Mouse (Mus musculus) CH12.LX (cell line): ENCODE measurements around the gene Cdh26. TPM values are rescaled to one million over a fixed set of nuclear protein-coding genes. Genes with fewer than 3 reads are reported as not detected.

Experiments used
- DNase-seq: peaks from one replicate; pipeline ENCODE4 v3.0.0-alpha.2; 2013; ENCODE audit errors: extremely low read depth
- H3K27ac ChIP-seq: 2 replicates; pipeline ENCODE4 v1.5.1; 2012; ENCODE audit warnings: low read depth, mild to moderate bottlenecking, control low read depth, moderate library complexity; ENCODE audit not compliant: insufficient read depth
- H3K27me3 ChIP-seq: replicated peaks from 2 replicates; pipeline ENCODE3; 2012; ENCODE audit warnings: inconsistent platforms
- H3K36me3 ChIP-seq, 2 experiments: replicated peaks in 1 of 2; 2 replicates each; pipeline versions ENCODE3 to v1.6.1; 2012; ENCODE audit warnings: inconsistent platforms in 1 of 2, low read length in 1 of 2, mild to moderate bottlenecking in 1 of 2, mixed read lengths in 1 of 2, moderate library complexity in 1 of 2; ENCODE audit not compliant: control insufficient read depth in 1 of 2, insufficient read depth in 1 of 2
- H3K4me1 ChIP-seq, 2 experiments: 2 replicates each; pipeline ENCODE4 v1.6.1; 2012; ENCODE audit warnings: inconsistent platforms in 1 of 2, moderate library complexity in 1 of 2; ENCODE audit not compliant: insufficient read depth in 2 of 2, control insufficient read depth in 1 of 2
- H3K4me2 ChIP-seq: 2 replicates; pipeline ENCODE4 v1.6.1; 2012; ENCODE audit warnings: low read depth, mild to moderate bottlenecking, control low read depth; ENCODE audit not compliant: poor library complexity, insufficient read depth, severe bottlenecking
- H3K4me3 ChIP-seq, 3 experiments: fragments of 150-350 bp in 1 of 3; sonication (generic) in 1 of 3; replicated peaks in 1 of 3; 2 replicates each; pipeline versions ENCODE3 to v1.5.1; 2011 to 2012; ENCODE audit warnings: low read depth in 2 of 3, low read length in 2 of 3, mild to moderate bottlenecking in 2 of 3, moderate library complexity in 2 of 3, control low read depth in 1 of 3, improper control_type of control experiment in 1 of 3, inconsistent platforms in 1 of 3, mixed read lengths in 1 of 3; ENCODE audit not compliant: poor library complexity in 1 of 3
- H3K79me2 ChIP-seq: replicated peaks from 2 replicates; pipeline ENCODE4 v1.6.1; 2012; ENCODE audit warnings: mild to moderate bottlenecking, moderate library complexity; ENCODE audit not compliant: control insufficient read depth, poor library complexity, insufficient read depth, severe bottlenecking; ENCODE audit errors: extremely low read depth
- H3K9ac ChIP-seq: 2 replicates; pipeline ENCODE4 v1.6.1; 2012; ENCODE audit warnings: low read depth, mild to moderate bottlenecking, control low read depth, moderate library complexity; ENCODE audit not compliant: insufficient read depth
- H3K9me3 ChIP-seq: replicated peaks from 2 replicates; pipeline ENCODE3; 2012; ENCODE audit warnings: low read length, inconsistent platforms, mixed read lengths
- CTCF ChIP-seq, 2 experiments: IDR thresholded peaks in 1 of 2; conservative IDR thresholded peaks in 1 of 2; 2 replicates each; pipeline ENCODE4 v1.5.1; 2011 to 2012; ENCODE audit warnings: low read depth in 2 of 2, low read length in 2 of 2, improper control_type of control experiment in 1 of 2, inconsistent platforms in 1 of 2, mild to moderate bottlenecking in 1 of 2, moderate library complexity in 1 of 2
- E2F4 ChIP-seq: IDR thresholded peaks from 2 replicates; pipeline ENCODE4 v1.6.1; 2011; ENCODE audit warnings: low read depth, low read length, improper control_type of control experiment; ENCODE audit not compliant: insufficient replicate concordance
- ELF1 ChIP-seq: IDR thresholded peaks from 2 replicates; pipeline ENCODE4 v1.6.1; 2014; ENCODE audit warnings: low read depth, mild to moderate bottlenecking, inconsistent platforms, low read length, improper control_type of control experiment
- EP300 ChIP-seq: IDR thresholded peaks from 2 replicates; pipeline ENCODE4 v1.6.1; 2011; ENCODE audit warnings: low read length, improper control_type of control experiment
- GABPA ChIP-seq: IDR thresholded peaks from 2 replicates; pipeline ENCODE4 v1.6.1; 2012; ENCODE audit warnings: low read depth, low read length, improper control_type of control experiment, inconsistent platforms; ENCODE audit not compliant: insufficient replicate concordance
- HCFC1 ChIP-seq: IDR thresholded peaks from 2 replicates; pipeline ENCODE4 v1.6.1; 2012; ENCODE audit warnings: low read depth, mild to moderate bottlenecking, inconsistent platforms, low read length, improper control_type of control experiment
- JUN ChIP-seq: IDR thresholded peaks from 2 replicates; pipeline ENCODE4 v1.6.1; 2011; ENCODE audit warnings: low read depth, mild to moderate bottlenecking, low read length, improper control_type of control experiment, moderate library complexity; ENCODE audit not compliant: insufficient read depth
- MAFK ChIP-seq: IDR thresholded peaks from 2 replicates; pipeline ENCODE4 v1.6.1; 2011; ENCODE audit warnings: low read length, improper control_type of control experiment; ENCODE audit not compliant: insufficient replicate concordance
- MAX ChIP-seq: IDR thresholded peaks from 2 replicates; pipeline ENCODE4 v1.6.1; 2011; ENCODE audit warnings: low read length, improper control_type of control experiment
- MXI1 ChIP-seq: IDR thresholded peaks from 2 replicates; pipeline ENCODE4 v1.6.1; 2011; ENCODE audit warnings: mild to moderate bottlenecking, low read depth, low read length, improper control_type of control experiment
- MYC ChIP-seq: IDR thresholded peaks from 2 replicates; pipeline ENCODE4 v1.6.1; 2011; ENCODE audit warnings: low read depth, mild to moderate bottlenecking, improper control_type of control experiment, low read length
- NRF1 ChIP-seq: IDR thresholded peaks from 2 replicates; pipeline ENCODE4 v1.6.1; 2014; ENCODE audit warnings: low read depth, mild to moderate bottlenecking, inconsistent platforms, low read length, improper control_type of control experiment, moderate library complexity
- PAX5 ChIP-seq: IDR thresholded peaks from 2 replicates; pipeline ENCODE4 v1.6.1; 2012; ENCODE audit warnings: low read length, inconsistent platforms, mixed read lengths
- POLR2A ChIP-seq: IDR thresholded peaks from 2 replicates; pipeline ENCODE4 v1.6.1; 2011; ENCODE audit warnings: low read depth, mild to moderate bottlenecking, improper control_type of control experiment, low read length
- SMC3 ChIP-seq: IDR thresholded peaks from 2 replicates; pipeline ENCODE4 v1.6.1; 2011; ENCODE audit warnings: low read depth, low read length, improper control_type of control experiment
- TBP ChIP-seq: conservative IDR thresholded peaks from 2 replicates; pipeline ENCODE4 v1.6.1; 2011; ENCODE audit warnings: low read depth, low read length, improper control_type of control experiment
- ZC3H11A ChIP-seq: IDR thresholded peaks from 2 replicates; pipeline ENCODE4 v1.6.1; 2012; ENCODE audit warnings: low read depth, mild to moderate bottlenecking, inconsistent platforms, low read length, improper control_type of control experiment
- ZKSCAN1 ChIP-seq: IDR thresholded peaks from 2 replicates; pipeline ENCODE4 v1.6.1; 2012; ENCODE audit warnings: low read depth, inconsistent platforms, low read length, improper control_type of control experiment, borderline replicate concordance
- ZMIZ1 ChIP-seq: IDR thresholded peaks from 2 replicates; pipeline ENCODE4 v1.6.1; 2012; ENCODE audit warnings: low read depth, mild to moderate bottlenecking, inconsistent platforms, low read length, improper control_type of control experiment
- ZNF384 ChIP-seq: IDR thresholded peaks from 2 replicates; pipeline ENCODE4 v1.6.1; 2012; ENCODE audit warnings: low read depth, low read length, improper control_type of control experiment, inconsistent platforms
- dilution Hi-C: fragments of 300-500 bp; cut with MboI; formaldehyde crosslinking; loops from 2 replicates; pipeline ENCODE4 v1.14.3; 2020; ENCODE audit warnings: low sequenced_read_pairs; ENCODE audit not compliant: extremely low pct_unique_long_range_greater_than_20kb, extremely low pct_ligation_motif_present
- in situ Hi-C: fragments of 300-500 bp; cut with MboI; formaldehyde crosslinking; loops from 3 replicates; pipeline ENCODE4 v1.14.3; 2019; ENCODE audit warnings: low sequenced_read_pairs, low pct_ligation_motif_present, low pct_unique_long_range_greater_than_20kb, mixed read lengths
- polyA plus RNA-seq: library from polyadenylated mRNA; unstranded; fragments of >175 nt; gene quantifications from 2 replicates; pipeline ENCODE4 v1.2.1, GENCODE M21; 2012; ENCODE audit warnings: low read depth; ENCODE audit not compliant: insufficient read length
- total RNA-seq, 2 experiments: library from RNA; depleted of rRNA; stranded (reverse); fragments of 300-350 nt in 1 of 2; fragments of >200 nt in 1 of 2; gene quantifications; 2 replicates each; pipeline ENCODE4 v1.2.3; 2012 to 2014

Cdh26 gene
- total and polyA plus RNA-seq, 3 experiments: not detected

DNA sequence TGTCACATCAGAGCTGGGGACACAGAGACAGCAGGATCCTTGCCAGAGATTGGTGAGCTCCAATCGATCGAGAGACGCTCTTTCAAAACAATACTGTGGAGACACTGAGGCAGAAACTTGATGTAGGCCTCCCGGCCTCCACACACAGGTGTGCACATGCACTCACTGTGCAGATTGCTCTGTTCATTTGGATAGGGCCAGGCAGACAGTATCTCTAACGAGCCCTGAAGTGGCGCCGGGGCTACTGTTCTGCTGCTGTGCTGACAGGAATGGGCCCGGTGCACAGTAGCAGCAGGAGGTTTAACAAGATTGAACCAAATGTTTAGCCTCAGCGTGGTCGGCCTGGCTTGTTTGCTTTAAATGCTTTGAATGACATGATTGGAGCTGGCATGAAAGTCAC, 20.6 kb downstream of the Cdh26 start:
- H3K4me1 ChIP-seq: no peaks in the 10 kb centered on the region
- DNase-seq: no peak
- H3K36me3 ChIP-seq: no peaks in the 10 kb centered on the region
- no peak overlapping the region for H3K27ac ChIP-seq
- H3K4me3 ChIP-seq: no peak overlapping the region
- no peak for TF ChIP-seq MAX
- no peak for TF ChIP-seq TBP
- no peaks in the 10 kb centered on the region for H3K9me3 ChIP-seq
- H3K4me2 ChIP-seq: no peak overlapping the region
- in situ Hi-C loops: no loop called here
- dilution Hi-C loops: no loop called here
- H3K27me3 ChIP-seq: peaks cover 10% of the 10 kb centered on the region
- no peaks in the 10 kb centered on the region for H3K79me2 ChIP-seq
- no peak overlapping the region for H3K9ac ChIP-seq

DNA sequence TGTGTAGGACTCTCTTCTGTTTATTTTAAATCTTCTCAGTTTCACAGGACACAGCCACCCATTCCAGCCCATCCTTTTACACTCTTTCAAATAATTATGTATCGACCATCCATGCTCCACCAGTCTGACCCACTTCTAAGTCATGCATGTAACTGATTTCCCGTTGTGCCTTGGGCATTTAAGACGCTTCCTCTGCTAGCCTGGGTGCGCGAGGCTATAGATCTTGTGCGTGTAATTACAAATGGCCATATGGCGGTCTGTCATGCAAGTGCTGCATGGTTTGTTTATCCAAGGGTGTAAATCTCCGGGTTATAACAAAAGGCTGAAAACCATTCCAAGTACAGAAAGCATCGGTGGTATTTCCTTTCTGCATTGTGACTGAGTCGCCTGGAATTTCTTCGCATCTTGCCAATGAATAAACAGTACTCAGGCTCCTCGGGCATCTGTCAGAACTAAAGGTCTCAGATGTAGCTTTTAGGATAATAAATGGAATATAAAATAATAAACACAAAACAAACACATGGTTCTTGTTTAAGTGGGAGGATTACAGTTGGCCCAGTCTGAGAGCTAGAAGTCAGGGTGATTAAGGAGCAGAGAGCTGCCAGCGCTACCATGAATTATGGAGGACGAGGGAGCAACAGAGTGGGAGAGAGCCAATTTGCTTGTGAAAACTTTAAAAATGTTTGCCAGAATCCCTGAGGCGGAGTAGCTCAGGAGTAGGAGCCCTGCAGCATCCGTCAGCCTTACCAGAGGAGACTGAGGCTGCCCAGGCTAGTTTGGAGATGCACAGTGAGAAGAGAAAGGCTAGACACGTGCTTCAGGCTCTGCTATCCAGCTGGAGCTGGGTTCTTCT, 24.6 kb downstream of the Cdh26 start:
- TF ChIP-seq SMC3 (no peak), NRF1 (no peak), ZC3H11A (no peak), CTCF (conservative IDR thresholded peaks at IDR 0.05 in 1 of 2, IDR thresholded peaks at IDR 0.05 in 1 of 2; ENCODE audit: low read depth in 2 of 2, low read length in 2 of 2) (no peak), EP300 (no peak), GABPA (no peak), E2F4 (no peak), MYC (no peak), ZMIZ1 (no peak), PAX5 (no peak), HCFC1 (no peak), MXI1 (no peak), ZKSCAN1 (no peak), ZNF384 (no peak), ELF1 (no peak), POLR2A (no peak), MAFK (no peak), MAX (no peak), JUN (no peak)
- no peaks in the 10 kb centered on the region for H3K4me1 ChIP-seq
- H3K4me2 ChIP-seq: no peak overlapping the region
- in situ Hi-C loops: no loop called here
- no peaks in the 10 kb centered on the region for H3K79me2 ChIP-seq
- no peak for DNase-seq
- H3K36me3 ChIP-seq: no peaks in the 10 kb centered on the region
- no peak overlapping the region for H3K27ac ChIP-seq
- dilution Hi-C loops: no loop called here
- peaks cover 20% of the 10 kb centered on the region for H3K27me3 ChIP-seq
- H3K4me3 ChIP-seq: no peak overlapping the region
- no peak overlapping the region for H3K9ac ChIP-seq
- no peaks in the 10 kb centered on the region for H3K9me3 ChIP-seq
